Mouse (Mus musculus): ENCODE measurements around the gene Pla2g1b. TPM values are rescaled to one million over a fixed set of nuclear protein-coding genes. Genes with fewer than 3 reads are reported as not detected.
A peak's percentile ranks its signal among the peaks of the same experiment; 100 is the strongest.
"Not testable (repeated sequence)": the region's sequence is repeated elsewhere in the genome, so short reads cannot be mapped to it uniquely, and the experiment has no call there.

The Pla2g1b gene
- polyA plus RNA-seq, 1 experiment from 2014 or later, result 0.58 TPM

DNA sequence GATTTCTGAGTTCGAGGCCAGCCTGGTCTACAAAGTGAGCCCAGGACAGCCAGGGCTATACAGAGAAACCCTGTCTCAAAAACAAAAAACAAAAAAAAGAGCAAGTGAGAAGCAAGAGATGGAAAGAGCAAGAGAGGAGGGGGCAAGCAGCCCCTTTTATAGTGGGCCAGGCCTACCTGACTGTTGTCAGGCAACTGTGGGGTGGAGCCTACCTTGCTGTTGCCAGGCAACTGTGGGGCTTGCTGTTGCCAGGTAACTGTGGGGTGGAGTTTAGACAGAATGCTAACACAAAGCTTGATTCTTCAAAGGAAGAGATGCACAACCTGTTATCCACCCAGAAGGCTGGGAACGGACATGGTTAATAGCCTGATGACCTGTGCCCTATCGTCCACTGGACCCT, 29.6 kb downstream of the Pla2g1b start:
- not testable (repeated sequence) for H3K9me3 ChIP-seq (ENCODE audit: control insufficient read depth, low read length); ATAC-seq (ENCODE audit: low read depth); H3K4me3 ChIP-seq (ENCODE audit: low read depth, low read length); H3K4me2 ChIP-seq (ENCODE audit: low read depth, low read length); H3K9ac ChIP-seq (replicated peaks; ENCODE audit: low read depth, low read length); H3K27me3 ChIP-seq (ENCODE audit: control insufficient read depth, insufficient read depth, low read length); H3K36me3 ChIP-seq (ENCODE audit: control insufficient read depth, insufficient read depth, low read length); H3K27ac ChIP-seq (ENCODE audit: low read depth, low read length)
- WGBS, result 81% methylated on average over 3 of the region's 3 CpGs
- H3K4me1 ChIP-seq (ENCODE audit: control insufficient read depth, insufficient read depth, low read length), result peaks cover 14% of the 10 kb centered on the region

DNA sequence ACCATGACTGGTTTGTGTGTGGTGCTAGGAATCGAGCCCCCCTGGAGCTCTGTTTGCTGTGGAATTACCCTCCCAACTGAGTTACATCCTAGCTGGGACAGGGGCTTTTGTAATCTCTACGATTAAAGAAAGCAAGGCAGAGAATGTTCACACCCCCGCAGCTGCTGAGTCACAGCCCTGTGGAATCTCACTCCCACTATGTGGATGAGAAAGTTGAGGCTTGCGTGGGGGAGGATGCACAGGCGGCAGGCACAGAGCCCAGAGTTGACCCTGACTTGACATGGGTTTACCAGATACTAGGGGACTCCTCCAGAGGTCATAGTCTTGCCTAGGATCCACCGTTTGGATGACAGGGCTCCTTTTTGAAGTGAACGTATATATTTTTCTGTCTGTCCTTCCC, 31.0 kb downstream of the Pla2g1b start:
- Histone ChIP-seq H3K4me3 (ENCODE audit: low read depth, low read length) (no peak overlapping the region), H3K4me1 (ENCODE audit: control insufficient read depth, insufficient read depth, low read length) (peaks cover 3% of the 10 kb centered on the region), H3K36me3 (ENCODE audit: control insufficient read depth, insufficient read depth, low read length) (no peaks in the 10 kb centered on the region), H3K9ac (replicated peaks; ENCODE audit: low read depth, low read length) (no peak overlapping the region), H3K27ac (ENCODE audit: low read depth, low read length) (no peak overlapping the region), H3K27me3 (ENCODE audit: control insufficient read depth, insufficient read depth, low read length) (no peaks in the 10 kb centered on the region), H3K9me3 (ENCODE audit: control insufficient read depth, low read length) (no peaks in the 10 kb centered on the region), H3K4me2 (ENCODE audit: low read depth, low read length) (no peak overlapping the region)
- WGBS, result 78% methylated on average over 7 of the region's 7 CpGs
- no peak for ATAC-seq (ENCODE audit: low read depth)

- no peaks in the 10 kb centered on the region for H3K4me1 ChIP-seq (ENCODE audit: control insufficient read depth, insufficient read depth, low read length)
- H3K9me3 ChIP-seq (ENCODE audit: control insufficient read depth, low read length), result no peaks in the 10 kb centered on the region
- 65% methylated on average over 9 of the region's 9 CpGs for WGBS
- no peak overlapping the region for H3K4me3 ChIP-seq (ENCODE audit: low read depth, low read length)
- no peak for ATAC-seq (ENCODE audit: low read depth)
- no peaks in the 10 kb centered on the region for H3K36me3 ChIP-seq (ENCODE audit: control insufficient read depth, insufficient read depth, low read length)
- H3K27me3 ChIP-seq (ENCODE audit: control insufficient read depth, insufficient read depth, low read length), result no peaks in the 10 kb centered on the region
- H3K27ac ChIP-seq (ENCODE audit: low read depth, low read length), result no peak overlapping the region
- H3K4me2 ChIP-seq (ENCODE audit: low read depth, low read length), result no peak overlapping the region
- H3K9ac ChIP-seq (replicated peaks; ENCODE audit: low read depth, low read length), result no peak overlapping the region
Observed at GRCm38 (mm10) chr5:115498307-115499240, 32.5 kb downstream of the Pla2g1b start.

DNA sequence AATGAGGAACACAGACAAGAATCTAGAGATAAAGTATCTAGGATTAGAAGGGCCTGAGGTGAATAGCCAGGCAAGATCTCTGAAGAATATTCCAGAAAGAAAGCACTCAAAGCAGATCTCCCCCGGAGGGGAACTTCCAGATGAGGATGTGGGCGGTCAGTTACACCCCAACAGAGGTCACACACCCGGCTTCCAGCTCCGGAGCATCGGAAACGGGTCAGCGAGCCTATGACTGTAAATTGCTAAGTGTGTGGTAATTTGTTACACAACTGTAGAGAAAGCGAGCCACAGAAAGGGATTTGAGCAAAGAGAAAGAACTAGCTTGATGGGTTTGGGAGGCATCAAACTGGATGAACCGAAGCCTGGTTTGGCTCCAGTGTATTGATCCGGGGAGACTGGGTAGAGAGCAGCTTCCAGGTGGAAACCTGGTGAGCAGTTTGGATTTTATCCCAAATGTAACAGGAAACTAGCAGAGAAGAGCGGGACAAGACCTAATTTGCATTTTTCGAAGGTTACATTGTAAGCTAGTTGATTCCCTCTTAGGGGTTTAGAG, 34.4 kb downstream of the Pla2g1b start:
- Histone ChIP-seq H3K27me3 (ENCODE audit: control insufficient read depth, insufficient read depth, low read length) (no peaks in the 10 kb centered on the region), H3K9ac (replicated peaks; ENCODE audit: low read depth, low read length) (no peak overlapping the region), H3K36me3 (ENCODE audit: control insufficient read depth, insufficient read depth, low read length) (no peaks in the 10 kb centered on the region), H3K4me3 (ENCODE audit: low read depth, low read length) (no peak overlapping the region), H3K27ac (ENCODE audit: low read depth, low read length) (no peak overlapping the region), H3K4me2 (ENCODE audit: low read depth, low read length) (no peak overlapping the region), H3K9me3 (ENCODE audit: control insufficient read depth, low read length) (no peaks in the 10 kb centered on the region), H3K4me1 (ENCODE audit: control insufficient read depth, insufficient read depth, low read length) (no peaks in the 10 kb centered on the region)
- WGBS, result 82% methylated on average over 12 of the region's 12 CpGs
- no peak for ATAC-seq (ENCODE audit: low read depth)

DNA sequence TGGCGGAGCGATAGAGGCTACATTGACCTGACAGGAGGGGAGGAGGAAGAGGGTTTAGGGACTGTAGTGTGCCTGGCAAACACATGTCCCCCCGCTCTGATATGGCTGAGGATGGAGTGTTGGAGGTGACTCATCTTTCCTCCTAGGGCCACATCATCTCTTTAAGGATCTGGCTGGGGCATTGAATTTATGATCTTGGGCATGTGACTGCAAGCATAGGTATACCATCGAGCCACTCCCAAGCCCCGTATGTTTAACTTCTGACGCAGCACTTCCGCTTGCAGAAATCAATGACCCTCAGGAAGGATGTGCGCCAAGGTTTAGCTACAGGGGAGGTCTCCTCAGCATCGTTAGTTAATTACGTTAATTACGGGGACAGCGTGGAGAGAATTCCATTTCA, 37.0 kb downstream of the Pla2g1b start:
- Histone ChIP-seq H3K9me3 (ENCODE audit: control insufficient read depth, low read length) (no peaks in the 10 kb centered on the region), H3K4me2 (ENCODE audit: low read depth, low read length) (no peak overlapping the region), H3K27me3 (ENCODE audit: control insufficient read depth, insufficient read depth, low read length) (no peaks in the 10 kb centered on the region), H3K4me1 (ENCODE audit: control insufficient read depth, insufficient read depth, low read length) (peaks cover 9% of the 10 kb centered on the region), H3K4me3 (ENCODE audit: low read depth, low read length) (no peak overlapping the region), H3K9ac (replicated peaks; ENCODE audit: low read depth, low read length) (no peak overlapping the region), H3K36me3 (ENCODE audit: control insufficient read depth, insufficient read depth, low read length) (no peaks in the 10 kb centered on the region), H3K27ac (ENCODE audit: low read depth, low read length) (no peak overlapping the region)
- WGBS, result 68% methylated on average over 12 of the region's 12 CpGs
- no peak for ATAC-seq (ENCODE audit: low read depth)

DNA sequence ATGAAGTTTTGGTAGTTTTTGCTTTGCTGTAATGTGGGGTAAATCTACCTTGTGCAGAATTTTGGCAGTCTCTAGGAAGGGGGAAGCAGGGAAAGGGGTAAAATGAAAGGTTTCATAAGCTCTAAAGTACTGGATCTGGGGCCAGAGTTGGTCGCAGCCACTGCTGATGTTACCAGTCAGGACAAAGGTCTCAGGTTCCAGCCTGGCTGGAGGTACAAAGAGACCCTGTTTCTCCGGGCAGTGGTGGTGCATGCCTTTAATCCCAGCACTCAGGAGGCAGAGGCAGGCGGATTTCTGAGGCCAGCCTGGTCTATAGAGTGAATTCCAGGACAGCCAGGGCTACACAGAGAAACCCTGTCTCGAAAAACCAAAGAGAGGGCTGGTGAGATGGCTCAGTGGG, 39.6 kb downstream of the Pla2g1b start:
- 79% methylated on average over 4 of the region's 4 CpGs for WGBS

GRCm38 (mm10) chr5:115506454-115507201, 40.6 kb downstream of the Pla2g1b start, which contains the start of gene Pxn:
Pxn (plus strand) TSS chr5:115506676.
- peak; percentile 81 for ATAC-seq (ENCODE audit: low read depth)
- Histone ChIP-seq H3K9ac (replicated peaks; ENCODE audit: low read depth, low read length) (peak within 1 kb of the TSS; percentile 76), H3K4me2 (ENCODE audit: low read depth, low read length) (peak within 1 kb of the TSS; percentile 82), H3K36me3 (ENCODE audit: control insufficient read depth, insufficient read depth, low read length) (no peaks in the 10 kb centered on the region), H3K9me3 (ENCODE audit: control insufficient read depth, low read length) (no peaks in the 10 kb centered on the region), H3K4me1 (ENCODE audit: control insufficient read depth, insufficient read depth, low read length) (peaks cover 27% of the 10 kb centered on the region), H3K4me3 (ENCODE audit: low read depth, low read length) (peak within 1 kb of the TSS; percentile 75), H3K27ac (ENCODE audit: low read depth, low read length) (no peak within 1 kb of the TSS), H3K27me3 (ENCODE audit: control insufficient read depth, insufficient read depth, low read length) (no peaks in the 10 kb centered on the region)
- under 1% methylated on average over 37 of the region's 74 CpGs for WGBS

More for the DNA sequence above, 39.6 kb downstream of the Pla2g1b start:
- H3K27me3 ChIP-seq (ENCODE audit: control insufficient read depth, insufficient read depth, low read length); H3K4me2 ChIP-seq (ENCODE audit: low read depth, low read length); H3K4me3 ChIP-seq (ENCODE audit: low read depth, low read length); H3K27ac ChIP-seq (ENCODE audit: low read depth, low read length); H3K9ac ChIP-seq (replicated peaks; ENCODE audit: low read depth, low read length); H3K9me3 ChIP-seq (ENCODE audit: control insufficient read depth, low read length); ATAC-seq (ENCODE audit: low read depth); H3K36me3 ChIP-seq (ENCODE audit: control insufficient read depth, insufficient read depth, low read length): not testable (repeated sequence)
- peaks cover 27% of the 10 kb centered on the region for H3K4me1 ChIP-seq (ENCODE audit: control insufficient read depth, insufficient read depth, low read length)

DNA sequence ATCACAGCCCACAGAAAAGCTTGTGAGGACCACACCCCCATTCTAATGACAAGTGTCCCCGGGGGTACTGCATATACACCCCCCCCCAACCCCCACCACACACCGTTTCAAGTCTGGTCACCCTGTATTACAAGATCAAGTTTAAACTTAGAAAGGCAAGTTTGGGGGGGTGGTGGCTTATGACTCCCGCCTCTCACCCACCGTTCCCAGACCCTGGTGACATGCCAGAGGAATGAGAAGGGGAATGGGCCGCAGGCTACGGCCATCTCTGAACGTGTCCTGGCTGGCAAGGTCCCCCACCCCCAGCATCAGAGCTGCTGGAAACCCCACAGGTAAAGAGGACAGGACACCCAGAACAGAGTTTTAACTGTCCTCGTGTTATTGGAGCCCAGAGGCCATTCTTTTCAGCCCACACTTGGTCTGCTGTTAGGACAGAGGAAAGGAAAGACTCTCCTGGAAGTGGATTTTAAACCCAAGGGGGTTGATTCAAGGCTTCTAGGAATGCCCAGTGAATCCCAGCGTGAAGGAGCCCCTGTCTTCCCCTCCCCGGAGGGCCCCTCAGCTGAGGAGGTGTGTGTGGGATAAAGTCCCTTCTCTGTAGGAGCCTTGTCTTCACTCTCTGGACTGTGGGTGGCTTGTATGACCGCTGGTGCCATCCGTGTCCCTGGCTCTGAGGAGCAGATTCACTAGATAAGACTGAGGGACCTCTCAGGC, 41.4 kb downstream of the Pla2g1b start:
- no peaks in the 10 kb centered on the region for H3K36me3 ChIP-seq (ENCODE audit: control insufficient read depth, insufficient read depth, low read length)
- H3K9me3 ChIP-seq (ENCODE audit: control insufficient read depth, low read length), result no peaks in the 10 kb centered on the region
- ATAC-seq (ENCODE audit: low read depth), result no peak
- H3K27ac ChIP-seq (ENCODE audit: low read depth, low read length), result no peak overlapping the region
- H3K9ac ChIP-seq (replicated peaks; ENCODE audit: low read depth, low read length), result peak overlapping the region; percentile 76
- H3K4me2 ChIP-seq (ENCODE audit: low read depth, low read length), result peak overlapping the region; percentile 82
- H3K4me3 ChIP-seq (ENCODE audit: low read depth, low read length), result peak overlapping the region; percentile 75
- H3K27me3 ChIP-seq (ENCODE audit: control insufficient read depth, insufficient read depth, low read length), result no peaks in the 10 kb centered on the region
- 36% methylated on average over 12 of the region's 12 CpGs for WGBS
- peaks cover 27% of the 10 kb centered on the region for H3K4me1 ChIP-seq (ENCODE audit: control insufficient read depth, insufficient read depth, low read length)

Data from neural tube, embryonic 14.5 days (tissue).